Mouse (Mus musculus) testis, adult 2 months (tissue): ENCODE results near the gene Hist1h2ab.

Experiments
- CTCF ChIP-seq: fragments of 200-500 bp; IDR thresholded peaks from 2 replicates; pipeline ENCODE4 v1.5.1; 2012; ENCODE audit warnings: low read depth, mild to moderate bottlenecking, inconsistent platforms, low read length, moderate library complexity; ENCODE audit not compliant: control insufficient read depth, insufficient read depth, insufficient replicate concordance
- POLR2A ChIP-seq: fragments of 200-500 bp; IDR thresholded peaks from 2 replicates; pipeline ENCODE4 v1.6.1; 2012; ENCODE audit warnings: low read depth, mild to moderate bottlenecking, inconsistent platforms, low read length, moderate library complexity; ENCODE audit not compliant: control insufficient read depth

DNA sequence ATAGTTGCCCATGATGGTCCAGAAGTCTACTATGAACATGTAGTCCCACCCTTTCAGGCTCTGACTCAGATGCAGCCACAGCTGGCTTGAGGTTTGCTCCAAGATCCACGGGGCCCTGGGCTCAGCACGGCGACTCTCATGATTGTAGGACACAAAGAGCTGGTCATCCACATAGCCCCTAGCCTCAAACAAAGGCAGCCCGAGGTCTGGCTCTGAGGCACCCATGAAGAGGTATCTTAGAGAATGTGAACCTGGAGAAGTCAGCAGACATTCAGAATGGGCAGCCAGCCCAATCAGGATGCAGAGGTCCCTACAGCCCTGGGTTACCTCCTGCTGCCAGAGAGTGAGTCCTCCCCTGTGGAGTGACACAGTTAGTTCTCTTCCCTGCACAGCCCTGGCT is 42.9 kb upstream of the Hist1h2ab start:
- TF ChIP-seq POLR2A (no peak), CTCF (no peak)
